Mouse (Mus musculus) T-helper 2 cell (primary cell): Measurements from ENCODE around the gene Olfr554.
"Not testable (repeated sequence)": the region's sequence is repeated elsewhere in the genome, so short reads cannot be mapped to it uniquely, and the experiment has no call there.

Experiments
- in situ Hi-C: fragments of 300-600 bp; cut with MboI, MseI; formaldehyde crosslinking; loops from one replicate; pipeline ENCODE4 v1.15.1; 2025; ENCODE audit warnings: high pct_unique_total_duplicates

The Olfr554 gene

GRCm38 (mm10) chr7:102638132-102638531, at the start of gene Olfr554:
TSS of gene Olfr554 (plus strand) at chr7:102638432.
- in situ Hi-C loops = loop anchor here (5.0 kb wide), 1 partner anchor 131 kb away; no protein-coding TSS in a partner anchor

- in situ Hi-C loops = no loop called here
Observed at GRCm38 (mm10) chr7:102591786-102592185, 46.4 kb upstream of the Olfr554 start, which contains the start of gene Olfr551. TSS of gene Olfr551 (minus strand) at chr7:102591886.

GRCm38 (mm10) chr7:102597378-102598031, 40.7 kb upstream of the Olfr554 start, which contains the start of gene Olfr552:
TSS of gene Olfr552 (plus strand) at chr7:102597770.
- in situ Hi-C loops = no loop called here

- in situ Hi-C loops = no loop called here
Observed at GRCm38 (mm10) chr7:102618118-102618517, 20.1 kb upstream of the Olfr554 start, which contains the start of gene Olfr553. TSS of gene Olfr553 (minus strand) at chr7:102618218.

GRCm38 (mm10) chr7:102619608-102620007, 18.6 kb upstream of the Olfr554 start:
- in situ Hi-C loops = no loop called here

- in situ Hi-C loops = not testable (repeated sequence)
Observed at GRCm38 (mm10) chr7:102620368-102620767, 17.9 kb upstream of the Olfr554 start.

GRCm38 (mm10) chr7:102636665-102637064, 1.6 kb upstream of the Olfr554 start:
- in situ Hi-C loops = loop anchor here (5.0 kb wide), 1 partner anchor 129 kb away; no protein-coding TSS in a partner anchor

GRCm38 (mm10) chr7:102644945-102645344, 6.7 kb downstream of the Olfr554 start:
- in situ Hi-C loops = not testable (repeated sequence)

- in situ Hi-C loops = no loop called here
Observed at GRCm38 (mm10) chr7:102658523-102658922, 20.3 kb downstream of the Olfr554 start, which contains the start of gene Olfr555. TSS of gene Olfr555 (plus strand) at chr7:102658823.

- in situ Hi-C loops = loop anchor here (10.0 kb wide), 1 partner anchor 250 kb away; the partner anchor contains the start of gene Olfr571
Observed at GRCm38 (mm10) chr7:102664599-102664998, 26.4 kb downstream of the Olfr554 start, which contains the start of gene Olfr556. TSS of gene Olfr556 (plus strand) at chr7:102664899.

GRCm38 (mm10) chr7:102665378-102665777, 27.1 kb downstream of the Olfr554 start:
- in situ Hi-C loops = loop anchor here (10.0 kb wide), 1 partner anchor 249 kb away; the partner anchor contains the start of gene Olfr571

GRCm38 (mm10) chr7:102676225-102676624, 38.0 kb downstream of the Olfr554 start:
- in situ Hi-C loops = no loop called here

GRCm38 (mm10) chr7:102681916-102682315, 43.7 kb downstream of the Olfr554 start:
- in situ Hi-C loops = no loop called here

GRCm38 (mm10) chr7:102686944-102687501, 48.8 kb downstream of the Olfr554 start, which contains the start of gene Trim68:
TSS of gene Trim68 (minus strand) at chr7:102687327.
- in situ Hi-C loops = no loop called here
